ENCODE assay signal across 34 mouse cellular contexts in the genomic region with DNA sequence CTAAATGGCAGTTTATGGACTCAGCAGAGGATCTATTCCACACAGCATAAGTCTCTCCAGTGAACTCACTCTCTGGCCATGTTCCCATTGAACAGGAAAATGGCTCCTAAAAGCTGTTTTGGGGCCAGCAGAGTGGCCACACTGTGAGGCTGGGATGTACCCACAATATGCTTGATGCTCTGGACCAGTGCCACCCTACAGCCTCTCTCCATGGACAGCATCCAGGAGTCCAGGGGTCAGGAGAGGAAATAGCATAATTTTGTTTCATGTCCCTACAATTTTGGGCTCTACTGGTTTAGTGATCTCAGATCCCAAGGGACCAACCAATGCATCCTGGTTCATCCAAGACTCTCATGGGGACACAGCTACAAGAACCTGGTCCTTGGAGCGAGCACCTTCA. TPM values are rescaled to one million over a fixed set of nuclear protein-coding genes. Genes with fewer than 3 reads are reported as not detected.
"Had no signal": no experiment of that assay in that cellular context is flagged by ENCODE, and none has a peak within 500 bp of the region (broad histone marks: within the 10 kb centered on the region; RNA-seq: fewer than 3 reads in every experiment).

No protein-coding gene starts in this region.

- ATAC-seq: liver, embryonic 12.5 days; midbrain, embryonic 13.5 days; midbrain, embryonic 16.5 days had no signal

- DNase-seq: kidney, adult 11 months; kidney, postnatal 10 days; layer of hippocampus, postnatal 36 days; lung, adult 18-20 months; lung, postnatal 10 days; lung, postnatal 36 days; retina, postnatal 1 day; right cerebral cortex, postnatal 25 days; thymus, adult 18-20 months; thymus, postnatal 36 days had no signal

- H3K4me2 ChIP-seq: liver, embryonic 12.5 days; liver, embryonic 15.5 days; lung, embryonic 15.5 days; midbrain, embryonic 13.5 days; neural tube, embryonic 13.5 days had no signal

- H3K36me3 ChIP-seq: liver, embryonic 12.5 days; liver, embryonic 15.5 days; lung, embryonic 15.5 days had no signal

- H3K4me3 ChIP-seq: left cerebral cortex, adult 2 months; liver, embryonic 12.5 days; liver, embryonic 15.5 days; lung, embryonic 15.5 days; megakaryocyte, embryonic 14.5 days; midbrain, embryonic 10.5 days; midbrain, embryonic 13.5 days; myocyte; neural tube, embryonic 13.5 days had no signal

- H3K27me3 ChIP-seq: midbrain, embryonic 13.5 days; neural tube, embryonic 13.5 days had no signal

- H3K9ac ChIP-seq: liver, embryonic 12.5 days; liver, embryonic 15.5 days; lung, embryonic 15.5 days; midbrain, embryonic 13.5 days; neural tube, embryonic 13.5 days had no signal

- H3K9me3 ChIP-seq: liver, embryonic 15.5 days; lung, embryonic 15.5 days; midbrain, embryonic 13.5 days; neural tube, embryonic 13.5 days had no signal

- H3K27ac ChIP-seq: left cerebral cortex, adult 2 months; liver, embryonic 12.5 days; liver, embryonic 15.5 days; lung, embryonic 15.5 days; midbrain, embryonic 10.5 days; midbrain, embryonic 13.5 days; neural tube, embryonic 13.5 days had no signal

RNA-seq across cellular contexts. Expression of a gene that starts 3.4 kb away (rescaled TPM):
- total RNA-seq: neutrophil, adult 5-6 weeks had no signal

RNA-seq across cellular contexts. Expression of a gene that starts 20.5 kb away (rescaled TPM):
- total RNA-seq: layer of hippocampus, adult 8-10 months; layer of hippocampus, postnatal 10 days; layer of hippocampus, postnatal 36 days; left cerebral cortex, adult 2 months; left cerebral cortex, postnatal 10 days; left cerebral cortex, postnatal 36 days had no signal

RNA-seq across cellular contexts. Expression of a gene that starts 28.6 kb away (rescaled TPM):
- total RNA-seq: layer of hippocampus, adult 8-10 months; layer of hippocampus, postnatal 10 days; layer of hippocampus, postnatal 36 days; left cerebral cortex, adult 2 months; left cerebral cortex, postnatal 10 days; left cerebral cortex, postnatal 36 days; monocyte, adult 5-6 weeks; neutrophil, adult 5-6 weeks had no signal
- polyA plus RNA-seq: kidney, embryonic 14.5 days; limb, embryonic 11.5 days; limb, embryonic 14.5 days; liver, embryonic 12.5 days; liver, embryonic 15.5 days; lung, embryonic 15.5 days; midbrain, embryonic 10.5 days; midbrain, embryonic 13.5 days; midbrain, embryonic 16.5 days; myocyte; neural tube, embryonic 13.5 days; small intestine, adult 2 months; spleen, adult 2 months; stomach, embryonic 16.5 days; testis, adult 2 months; urinary bladder, adult 2 months had no signal

RNA-seq across cellular contexts. Expression of a gene that starts 39.8 kb away (rescaled TPM):
- total RNA-seq: layer of hippocampus, postnatal 10 days; left cerebral cortex, postnatal 10 days; left cerebral cortex, postnatal 36 days had no signal
- polyA plus RNA-seq: limb, embryonic 11.5 days; midbrain, embryonic 10.5 days had no signal
